Mouse (Mus musculus) lung, postnatal 14 days (tissue): Measurements from ENCODE around the gene Ahcy.
"Not testable (repeated sequence)": the region's sequence is repeated elsewhere in the genome, so short reads cannot be mapped to it uniquely, and the experiment has no call there.

ENCODE experiments used
- DNase-seq: peaks from one replicate; pipeline ENCODE4 v3.0.0; 2021

Ahcy gene

GRCm38 (mm10) chr2:155073347-155073746 lies 950 bp downstream of the Ahcy start:
- DNase-seq, result no peak

GRCm38 (mm10) chr2:155072353-155073145 lies 1.7 kb downstream of the Ahcy start:
- no peak for DNase-seq

- no peak for DNase-seq
These were observed 3.3 kb downstream of the Ahcy start for GRCm38 (mm10) chr2:155071027-155071426.

- no peak for DNase-seq
These were observed 16.9 kb downstream of the Ahcy start for GRCm38 (mm10) chr2:155057361-155057760.

- no peak for DNase-seq
These were observed 18.2 kb downstream of the Ahcy start for GRCm38 (mm10) chr2:155056076-155056578.

GRCm38 (mm10) chr2:155054672-155055071 lies 19.6 kb downstream of the Ahcy start:
- DNase-seq, result no peak

GRCm38 (mm10) chr2:155053512-155053911 lies 20.8 kb downstream of the Ahcy start:
- not testable (repeated sequence) for DNase-seq

- DNase-seq, result no peak
These were observed 21.6 kb downstream of the Ahcy start for GRCm38 (mm10) chr2:155052681-155053080.

- DNase-seq, result no peak
These were observed 22.5 kb downstream of the Ahcy start for GRCm38 (mm10) chr2:155051622-155052351.

- DNase-seq, result peak; percentile 97
These were observed 23.6 kb downstream of the Ahcy start for GRCm38 (mm10) chr2:155050504-155051236.

- DNase-seq, result no peak
These were observed 24.2 kb downstream of the Ahcy start for GRCm38 (mm10) chr2:155050108-155050503.

- no peak for DNase-seq
These were observed 26.7 kb downstream of the Ahcy start for GRCm38 (mm10) chr2:155047452-155048178.

- DNase-seq, result no peak
These were observed 27.5 kb downstream of the Ahcy start for GRCm38 (mm10) chr2:155046803-155047202.

- DNase-seq, result no peak
These were observed 29.2 kb downstream of the Ahcy start for GRCm38 (mm10) chr2:155045075-155045474.

GRCm38 (mm10) chr2:155044542-155044941 lies 29.8 kb downstream of the Ahcy start:
- DNase-seq, result no peak

GRCm38 (mm10) chr2:155039956-155040355 lies 34.3 kb downstream of the Ahcy start:
- DNase-seq, result no peak

GRCm38 (mm10) chr2:155032938-155033710 lies 41.2 kb downstream of the Ahcy start:
- DNase-seq, result no peak

GRCm38 (mm10) chr2:155030831-155031230 lies 43.5 kb downstream of the Ahcy start:
- DNase-seq, result no peak

- DNase-seq, result not testable (repeated sequence)
These were observed 54.0 kb downstream of the Ahcy start for GRCm38 (mm10) chr2:155020247-155020826.

GRCm38 (mm10) chr2:155019673-155020072 lies 54.6 kb downstream of the Ahcy start:
- DNase-seq, result peak; percentile 94
